Mouse (Mus musculus) MEL (cell line): ENCODE measurements around the gene Pgs1. TPM values are rescaled to one million over a fixed set of nuclear protein-coding genes. Genes with fewer than 3 reads are reported as not detected.

ENCODE experiments used
- DNase-seq: peaks from one replicate; pipeline ENCODE4 v3.0.0; 2011; ENCODE audit warnings: low read depth, low spot score
- H3K27ac ChIP-seq: 2 replicates; pipeline ENCODE4 v1.5.1; 2012; ENCODE audit warnings: low read depth, mild to moderate bottlenecking, control low read depth, low read length, moderate library complexity; ENCODE audit not compliant: control insufficient read depth
- H3K27me3 ChIP-seq, 2 experiments: fragments of 150-350 bp in 1 of 2; sonication (generic) in 1 of 2; 2 replicates each; pipeline ENCODE4 v1.6.1; 2012; ENCODE audit warnings: low read length in 2 of 2, mild to moderate bottlenecking in 2 of 2, improper control_type of control experiment in 1 of 2, moderate library complexity in 1 of 2; ENCODE audit not compliant: insufficient read depth in 2 of 2, control insufficient read depth in 1 of 2
- H3K36me3 ChIP-seq, 2 experiments: 2 replicates each; pipeline ENCODE4 v1.6.1; 2012 to 2014; ENCODE audit warnings: low read length in 2 of 2, improper control_type of control experiment in 1 of 2, inconsistent platforms in 1 of 2, mild to moderate bottlenecking in 1 of 2; ENCODE audit not compliant: insufficient read depth in 2 of 2, control insufficient read depth in 1 of 2
- H3K4me1 ChIP-seq, 2 experiments: fragments of 150-350 bp in 1 of 2; sonication (generic) in 1 of 2; 2 replicates each; pipeline ENCODE4 v1.6.1; 2012; ENCODE audit warnings: low read length in 2 of 2, improper control_type of control experiment in 1 of 2, mild to moderate bottlenecking in 1 of 2; ENCODE audit not compliant: insufficient read depth in 2 of 2, control insufficient read depth in 1 of 2
- H3K4me3 ChIP-seq, 2 experiments: fragments of 150-350 bp in 1 of 2; sonication (generic) in 1 of 2; 2 replicates each; pipeline ENCODE4 v1.5.1; 2012; ENCODE audit warnings: low read depth in 2 of 2, low read length in 2 of 2, mild to moderate bottlenecking in 2 of 2, moderate library complexity in 2 of 2, control low read depth in 1 of 2, improper control_type of control experiment in 1 of 2; ENCODE audit not compliant: control insufficient read depth in 1 of 2, insufficient read depth in 1 of 2
- H3K79me2 ChIP-seq: 2 replicates; pipeline ENCODE4 v1.6.1; 2012; ENCODE audit warnings: mild to moderate bottlenecking, low read length, moderate library complexity; ENCODE audit not compliant: control insufficient read depth, poor library complexity, insufficient read depth
- H3K9ac ChIP-seq: 2 replicates; pipeline ENCODE4 v1.6.1; 2012; ENCODE audit warnings: low read depth, mild to moderate bottlenecking, control low read depth, low read length, moderate library complexity; ENCODE audit not compliant: control insufficient read depth, poor library complexity, severe bottlenecking
- H3K9me3 ChIP-seq: fragments of 150-350 bp; sonication (generic); replicated peaks from 2 replicates; pipeline ENCODE4 v1.6.1; 2012; ENCODE audit warnings: mild to moderate bottlenecking, low read length, improper control_type of control experiment, moderate library complexity; ENCODE audit not compliant: insufficient read depth
- BHLHE40 ChIP-seq: IDR thresholded peaks from 2 replicates; pipeline ENCODE4 v1.6.1; 2012; ENCODE audit warnings: low read depth, mild to moderate bottlenecking, inconsistent platforms, low read length, improper control_type of control experiment, borderline replicate concordance
- CHD1 ChIP-seq: IDR thresholded peaks from 2 replicates; pipeline ENCODE4 v1.6.1; 2012; ENCODE audit warnings: low read depth, mild to moderate bottlenecking, inconsistent platforms, low read length, improper control_type of control experiment
- CTCF ChIP-seq, 3 experiments: IDR thresholded peaks in 2 of 3; conservative IDR thresholded peaks in 1 of 3; 2 replicates each; pipeline ENCODE4 v1.5.1; 2011 to 2012; ENCODE audit warnings: low read length in 3 of 3, low read depth in 2 of 3, mild to moderate bottlenecking in 2 of 3, improper control_type of control experiment in 1 of 3, inconsistent platforms in 1 of 3, mixed read lengths in 1 of 3, moderate library complexity in 1 of 3; ENCODE audit not compliant: control insufficient read depth in 1 of 3, insufficient read depth in 1 of 3, poor library complexity in 1 of 3, severe bottlenecking in 1 of 3
- EP300 ChIP-seq, 2 experiments: IDR thresholded peaks; 2 replicates each; pipeline ENCODE4 v1.6.1; 2011; ENCODE audit warnings: improper control_type of control experiment in 2 of 2, low read length in 2 of 2, low read depth in 1 of 2, mild to moderate bottlenecking in 1 of 2
- GABPA ChIP-seq: IDR thresholded peaks from 2 replicates; pipeline ENCODE4 v1.6.1; 2012; ENCODE audit warnings: low read depth, mild to moderate bottlenecking, inconsistent platforms, low read length, improper control_type of control experiment, moderate library complexity
- GATA1 ChIP-seq: IDR thresholded peaks from 2 replicates; pipeline ENCODE4 v1.6.1; 2011; ENCODE audit warnings: low read depth, low read length, improper control_type of control experiment
- JUND ChIP-seq: IDR thresholded peaks from 2 replicates; pipeline ENCODE4 v1.6.1; 2011; ENCODE audit warnings: low read depth, mild to moderate bottlenecking, improper control_type of control experiment, low read length
- KAT2A ChIP-seq: conservative IDR thresholded peaks from 2 replicates; pipeline ENCODE4 v1.6.1; 2012; ENCODE audit warnings: low read depth, low read length, improper control_type of control experiment, inconsistent platforms
- MAX ChIP-seq: IDR thresholded peaks from 2 replicates; pipeline ENCODE4 v1.6.1; 2011; ENCODE audit warnings: low read length, improper control_type of control experiment
- MEF2A ChIP-seq: IDR thresholded peaks from 2 replicates; pipeline ENCODE4 v1.6.1; 2014; ENCODE audit warnings: low read depth, mild to moderate bottlenecking, inconsistent platforms, low read length, improper control_type of control experiment; ENCODE audit not compliant: poor library complexity, insufficient replicate concordance, severe bottlenecking; ENCODE audit errors: extremely low read depth
- MYB ChIP-seq: IDR thresholded peaks from 2 replicates; pipeline ENCODE4 v1.6.1; 2011; ENCODE audit warnings: mild to moderate bottlenecking, low read depth, low read length, improper control_type of control experiment
- MYC ChIP-seq: IDR thresholded peaks from 2 replicates; pipeline ENCODE4 v1.6.1; 2011; ENCODE audit warnings: low read depth, mild to moderate bottlenecking, low read length, improper control_type of control experiment, moderate library complexity
- NRF1 ChIP-seq: IDR thresholded peaks from 2 replicates; pipeline ENCODE4 v1.6.1; 2014; ENCODE audit warnings: low read depth, mild to moderate bottlenecking, inconsistent platforms, low read length, improper control_type of control experiment, moderate library complexity; ENCODE audit not compliant: poor library complexity, insufficient read depth, severe bottlenecking
- POLR2AphosphoS2 ChIP-seq: IDR thresholded peaks from 2 replicates; pipeline ENCODE4 v1.6.1; 2011; ENCODE audit warnings: low read length, improper control_type of control experiment
- RCOR1 ChIP-seq: IDR thresholded peaks from 2 replicates; pipeline ENCODE4 v1.6.1; 2012; ENCODE audit warnings: low read depth, mild to moderate bottlenecking, inconsistent platforms, low read length, improper control_type of control experiment
- SIN3A ChIP-seq: IDR thresholded peaks from 2 replicates; pipeline ENCODE4 v1.6.1; 2012; ENCODE audit warnings: low read length, improper control_type of control experiment, inconsistent platforms
- TAL1 ChIP-seq: IDR thresholded peaks from 2 replicates; pipeline ENCODE4 v1.6.1; 2012; ENCODE audit warnings: mild to moderate bottlenecking, inconsistent platforms, low read length, moderate library complexity, mixed read lengths
- TCF12 ChIP-seq: IDR thresholded peaks from 2 replicates; pipeline ENCODE4 v1.6.1; 2014; ENCODE audit warnings: low read depth, mild to moderate bottlenecking, inconsistent platforms, low read length, improper control_type of control experiment, moderate library complexity
- UBTF ChIP-seq: IDR thresholded peaks from 2 replicates; pipeline ENCODE4 v1.6.1; 2012; ENCODE audit warnings: low read depth, mild to moderate bottlenecking, inconsistent platforms, low read length, improper control_type of control experiment, moderate library complexity, borderline replicate concordance; ENCODE audit not compliant: insufficient read depth
- USF1 ChIP-seq: IDR thresholded peaks from 2 replicates; pipeline ENCODE4 v1.6.1; 2014; ENCODE audit warnings: low read depth, mild to moderate bottlenecking, inconsistent platforms, low read length, improper control_type of control experiment, moderate library complexity
- USF2 ChIP-seq, 2 experiments: IDR thresholded peaks; 2 replicates each; pipeline ENCODE4 v1.6.1; 2011 to 2012; ENCODE audit warnings: improper control_type of control experiment in 2 of 2, low read length in 2 of 2, borderline replicate concordance in 1 of 2, inconsistent platforms in 1 of 2, low read depth in 1 of 2, mild to moderate bottlenecking in 1 of 2; ENCODE audit not compliant: insufficient read depth in 1 of 2
- ZKSCAN1 ChIP-seq: IDR thresholded peaks from 2 replicates; pipeline ENCODE4 v1.6.1; 2012; ENCODE audit warnings: low read depth, mild to moderate bottlenecking, inconsistent platforms, low read length, improper control_type of control experiment, moderate library complexity
- polyA plus RNA-seq, 2 experiments: library from polyadenylated mRNA; stranded (reverse) in 1 of 2; unstranded in 1 of 2; fragments of >175 nt in 1 of 2; fragments of >200 nt in 1 of 2; gene quantifications; 2 replicates each; pipeline versions ENCODE4 v1.2.1 to v1.2.4; 2012; ENCODE audit warnings: low replicate concordance in 2 of 2, low read depth in 1 of 2; ENCODE audit not compliant: insufficient read length in 2 of 2, insufficient read depth in 1 of 2, missing spikeins in 1 of 2
- total RNA-seq: library from RNA; depleted of rRNA; stranded (reverse); fragments of 300-350 nt; gene quantifications from 2 replicates; pipeline ENCODE4 v1.2.3, GENCODE M21; 2012

The Pgs1 gene
- total and polyA plus RNA-seq, 3 experiments, result 48.6 to 61.6 TPM; not detected in 1

DNA sequence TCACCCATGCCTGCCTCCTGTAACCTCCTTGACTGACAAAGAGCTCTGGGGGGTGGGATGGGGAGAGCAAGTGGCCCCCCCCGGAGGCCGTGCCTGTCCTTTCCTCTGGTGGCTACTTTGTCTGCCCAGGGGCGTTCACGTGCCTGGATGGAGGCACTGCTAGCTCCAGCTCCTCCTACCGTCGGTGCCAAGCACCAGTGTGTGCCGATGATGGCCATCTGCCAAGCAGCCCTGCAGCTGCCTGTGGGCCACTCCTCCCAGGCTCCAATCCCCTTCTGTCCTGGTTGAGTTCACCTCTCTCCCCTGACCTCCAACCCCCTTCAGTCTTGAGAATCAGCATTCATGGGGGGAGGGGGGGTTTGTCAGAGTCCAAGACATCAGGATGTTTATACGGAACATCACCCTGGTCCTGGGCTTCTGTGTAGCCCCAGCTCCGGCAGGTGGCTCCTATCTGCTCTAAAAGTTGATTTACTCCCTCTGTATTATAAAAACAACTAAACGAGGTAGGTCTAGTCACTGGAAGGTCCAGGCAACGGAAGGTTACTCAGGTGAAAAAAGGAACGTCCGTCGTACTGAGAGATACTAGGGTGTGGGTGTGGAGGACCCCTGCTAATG is 57.3 kb downstream of the Pgs1 start:
- no peak for TF ChIP-seq USF1
- no peak for TF ChIP-seq BHLHE40
- TF ChIP-seq USF2 (IDR thresholded peaks at IDR 0.05; ENCODE audit: borderline replicate concordance in 1 of 2, insufficient read depth in 1 of 2, low read depth in 1 of 2, low read length in 2 of 2), result no peak
- no peak for TF ChIP-seq TCF12
- no peak for TF ChIP-seq RCOR1
- no peak for TF ChIP-seq TAL1
- TF ChIP-seq UBTF, result no peak
- TF ChIP-seq GATA1, result no peak
- no peak for TF ChIP-seq MEF2A
- no peak for TF ChIP-seq MYC
- TF ChIP-seq CHD1, result no peak
- no peak for TF ChIP-seq ZKSCAN1
- no peak for TF ChIP-seq NRF1
- TF ChIP-seq MYB, result no peak
- TF ChIP-seq GABPA, result no peak
- no peak for TF ChIP-seq POLR2AphosphoS2
- H3K4me3 ChIP-seq, result no peak overlapping the region
- H3K9ac ChIP-seq, result no peak overlapping the region
- no peaks in the 10 kb centered on the region for H3K79me2 ChIP-seq
- H3K27me3 ChIP-seq, result no peaks in the 10 kb centered on the region
- no peak overlapping the region for H3K27ac ChIP-seq
- H3K36me3 ChIP-seq, result no peaks in the 10 kb centered on the region
- DNase-seq, result no peak
- no peaks in the 10 kb centered on the region for H3K4me1 ChIP-seq
- no peaks in the 10 kb centered on the region for H3K9me3 ChIP-seq

DNA sequence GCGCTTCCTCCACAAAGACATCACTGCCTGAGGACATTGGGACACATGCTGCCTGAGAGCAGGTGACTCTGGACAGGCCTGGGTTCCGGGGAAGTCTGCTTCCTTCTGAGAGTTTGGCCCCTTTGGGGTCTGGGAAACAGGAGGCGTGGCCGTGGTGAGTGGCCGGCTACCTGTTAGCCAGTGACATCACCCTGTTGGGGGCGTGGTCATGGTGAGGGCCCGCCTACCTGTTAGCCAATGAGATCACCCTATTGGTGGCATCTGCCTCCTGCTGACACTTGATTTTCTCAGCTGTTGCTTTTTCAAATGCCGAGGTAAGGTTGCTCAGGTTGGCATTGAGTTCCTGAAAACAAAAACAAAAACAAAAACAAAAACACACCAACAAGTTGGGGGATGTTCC is 63.5 kb downstream of the Pgs1 start:
- no peak overlapping the region for H3K27ac ChIP-seq
- DNase-seq, result no peak
- no peaks in the 10 kb centered on the region for H3K9me3 ChIP-seq
- H3K79me2 ChIP-seq, result no peaks in the 10 kb centered on the region
- TF ChIP-seq TAL1 (no peak), KAT2A (no peak), JUND (no peak), SIN3A (no peak), USF1 (no peak), ZKSCAN1 (no peak), TCF12 (no peak), MAX (no peak), MEF2A (no peak), EP300 (IDR thresholded peaks at IDR 0.05; ENCODE audit: low read depth in 1 of 2, low read length in 2 of 2) (no peak), CTCF (IDR thresholded peaks at IDR 0.05 in 2 of 3, conservative IDR thresholded peaks at IDR 0.05 in 1 of 3; ENCODE audit: control insufficient read depth in 1 of 3, insufficient read depth in 1 of 3, low read depth in 2 of 3, low read length in 3 of 3, poor library complexity in 1 of 3, severe bottlenecking in 1 of 3) (no peak), CHD1 (no peak)
- no peak overlapping the region for H3K4me3 ChIP-seq
- no peaks in the 10 kb centered on the region for H3K36me3 ChIP-seq
- no peaks in the 10 kb centered on the region for H3K27me3 ChIP-seq
- no peak overlapping the region for H3K9ac ChIP-seq
- H3K4me1 ChIP-seq, result no peaks in the 10 kb centered on the region
